Mouse (Mus musculus) left cerebral cortex, postnatal 25 days (tissue): ENCODE measurements around the gene Gcn1l1. TPM values are rescaled to one million over a fixed set of nuclear protein-coding genes. Genes with fewer than 3 reads are reported as not detected.

Experiments
- microRNA-seq, 2 experiments: library from miRNA; unstranded; fragments of <30 nt; microRNA quantifications; one replicate each; pipeline ENCODE4 v1.2.0; 2022
- total RNA-seq, 2 experiments: library from RNA; stranded (reverse); gene quantifications; 2 replicates each; pipeline ENCODE4 v1.2.3; 2021

The Gcn1l1 gene
- total RNA-seq, 2 experiments from 2014 or later: 61.4 to 75.7 TPM

Small RNA genes lying within 50 kb of the gene (microRNA-seq; reads per million reads assigned to microRNA genes)
- gene Mir7029 (0.67 to 0.74 reads per million in 2 experiments), gene Mir7030 (0 to 1.7 reads per million in 2 experiments)

Other genes with a start within 250 kb of the Gcn1l1 start
- 10 to 100 TPM; 71.0 to 77.6 TPM for gene Srsf9, start 238.1 kb upstream of the Gcn1l1 start, total RNA-seq
- 10 to 100 TPM; 19.9 to 20.9 TPM for gene Gatc, start 224.1 kb upstream of the Gcn1l1 start, total RNA-seq
- gene Triap1, start 224.0 kb upstream of the Gcn1l1 start, total RNA-seq: 10 to 100 TPM; 27.0 to 29.0 TPM
- gene Cox6a1, start 216.3 kb upstream of the Gcn1l1 start, total RNA-seq: 100 to 1,000 TPM; 793 to 810 TPM
- gene Msi1, start 135.7 kb upstream of the Gcn1l1 start, total RNA-seq: 10 to 100 TPM; 45.2 to 49.2 TPM
- not detected for gene Pla2g1b, start 99.0 kb upstream of the Gcn1l1 start, total RNA-seq
- 10 to 100 TPM; 31.1 to 34.0 TPM for gene Sirt4, start 80.5 kb upstream of the Gcn1l1 start, total RNA-seq
- gene Pxn, start 58.6 kb upstream of the Gcn1l1 start, total RNA-seq: 10 to 100 TPM; 19.9 to 21.0 TPM
- gene Rplp0, start 5.8 kb upstream of the Gcn1l1 start, total RNA-seq: 100 to 1,000 TPM; 208 to 218 TPM
- 10 to 100 TPM; 86.0 to 96.7 TPM for gene Rab35, start 66.7 kb downstream of the Gcn1l1 start, total RNA-seq
- gene Bicdl1, start 166.4 kb downstream of the Gcn1l1 start, total RNA-seq: 100 to 1,000 TPM; 157 to 159 TPM